Mouse (Mus musculus) limb, embryonic 15.5 days (tissue): Measurements from ENCODE around the gene Rbp7. TPM values are rescaled to one million over a fixed set of nuclear protein-coding genes. Genes with fewer than 3 reads are reported as not detected.
"Not testable (repeated sequence)": the region's sequence is repeated elsewhere in the genome, so short reads cannot be mapped to it uniquely, and the experiment has no call there.

ENCODE experiments used
- ATAC-seq: fragments of 200-750 bp; cut with Nextera tagmentation; 2 replicates; pipeline ENCODE4 v1.8.0; 2017; ENCODE audit warnings: low read depth, moderate TSS enrichment; ENCODE audit not compliant: insufficient number of reproducible peaks, low FRiP score, low TSS enrichment
- H3K27ac ChIP-seq: fragments of 300-500 bp; sonication (generic); 2 replicates; pipeline ENCODE4 v1.5.1; 2015; ENCODE audit warnings: moderate library complexity, mild to moderate bottlenecking, inconsistent platforms
- H3K27me3 ChIP-seq: fragments of 300-500 bp; sonication (generic); 2 replicates; pipeline ENCODE4 v1.6.1; 2015; ENCODE audit warnings: inconsistent platforms
- H3K36me3 ChIP-seq: fragments of 300-500 bp; sonication (generic); 2 replicates; pipeline ENCODE4 v1.6.1; 2015; ENCODE audit warnings: inconsistent platforms
- H3K4me1 ChIP-seq: fragments of 300-500 bp; sonication (generic); 2 replicates; pipeline ENCODE4 v1.6.1; 2015; ENCODE audit warnings: inconsistent platforms
- H3K4me2 ChIP-seq: fragments of 300-500 bp; sonication (generic); 2 replicates; pipeline ENCODE4 v1.6.1; 2015; ENCODE audit warnings: mild to moderate bottlenecking, inconsistent platforms
- H3K4me3 ChIP-seq: fragments of 300-500 bp; sonication (generic); 2 replicates; pipeline ENCODE4 v1.5.1; 2015; ENCODE audit warnings: mild to moderate bottlenecking, inconsistent platforms
- H3K9ac ChIP-seq: fragments of 300-500 bp; sonication (generic); 2 replicates; pipeline ENCODE4 v1.6.1; 2015; ENCODE audit warnings: inconsistent platforms
- H3K9me3 ChIP-seq: fragments of 300-500 bp; sonication (generic); 2 replicates; pipeline ENCODE4 v1.6.1; 2016; ENCODE audit warnings: inconsistent platforms
- WGBS: fragments of 180-500 bp; shearing (Covaris S2); methylation state at CpG from one replicate; pipeline ENCODE4 v1.1.7; 2015; 5-methylcytosine and 5-hydroxymethylcytosine counted together
- polyA plus RNA-seq: library from polyadenylated mRNA; unstranded; fragments of >200 nt; fragmentation: Nextera tagmentation; extraction: Ambion mirVana; gene quantifications from 2 replicates; pipeline ENCODE4 v1.2.1, GENCODE M21; 2015

Gene Rbp7
- polyA plus RNA-seq, 1 experiment from 2014 or later, result 1.0 TPM

DNA sequence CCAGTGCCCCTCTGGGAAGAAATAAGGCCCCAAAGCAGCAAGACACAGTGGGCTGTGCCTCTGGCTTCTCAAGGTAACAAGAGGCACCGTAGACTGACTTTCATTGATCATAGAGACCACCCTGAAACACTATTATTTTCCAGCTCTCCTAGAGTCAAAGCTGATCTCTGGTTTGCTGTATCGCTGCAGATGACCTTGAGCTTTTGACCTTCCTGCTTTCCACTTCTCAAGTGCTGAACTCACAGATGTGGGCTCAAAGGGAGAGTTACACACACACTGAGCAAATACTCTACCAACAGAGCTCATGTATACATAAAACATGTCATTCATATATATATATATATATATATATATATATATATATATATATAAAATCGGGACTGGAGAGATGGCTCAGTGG, 4.1 kb downstream of the Rbp7 start:
- Histone ChIP-seq H3K36me3 (no peaks in the 10 kb centered on the region), H3K27ac (no peak overlapping the region), H3K27me3 (no peaks in the 10 kb centered on the region), H3K4me2 (no peak overlapping the region), H3K4me1 (peaks cover 7% of the 10 kb centered on the region; the same call in 1 of the 2 replicates), H3K9ac (no peak overlapping the region), H3K4me3 (no peak overlapping the region), H3K9me3 (no peaks in the 10 kb centered on the region)
- no peak for ATAC-seq
- WGBS, result 81% methylated on average over 3 of the region's 3 CpGs

DNA sequence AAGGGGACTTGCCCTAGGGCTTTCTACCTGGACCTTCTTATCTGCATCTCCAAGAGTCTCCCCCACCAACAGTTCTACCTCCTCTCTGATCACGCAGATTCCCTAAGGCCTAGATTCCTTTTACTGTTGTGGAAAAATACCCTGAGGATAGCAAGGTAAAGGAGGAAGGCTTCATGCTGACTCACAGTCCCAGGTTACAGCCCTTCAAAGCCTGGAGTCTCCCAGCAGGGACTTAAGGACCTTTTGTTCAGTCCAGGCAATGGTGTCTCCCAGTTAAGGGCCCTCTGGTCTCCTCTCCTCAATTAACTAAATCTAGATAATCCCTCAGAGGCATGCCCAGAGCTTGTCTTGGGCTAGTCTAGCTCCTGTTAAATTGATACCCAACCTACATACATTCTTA, 8.5 kb downstream of the Rbp7 start:
- ATAC-seq, result no peak
- Histone ChIP-seq H3K27ac (peak overlapping the region; percentile 95), H3K9ac (no peak overlapping the region), H3K36me3 (no peaks in the 10 kb centered on the region), H3K4me2 (peak overlapping the region; percentile 65), H3K9me3 (no peaks in the 10 kb centered on the region), H3K27me3 (no peaks in the 10 kb centered on the region), H3K4me3 (no peak overlapping the region), H3K4me1 (peaks cover 19% of the 10 kb centered on the region; the same call in 1 of the 2 replicates)
- WGBS, result 58% methylated on average over 1 of the region's 1 CpGs

DNA sequence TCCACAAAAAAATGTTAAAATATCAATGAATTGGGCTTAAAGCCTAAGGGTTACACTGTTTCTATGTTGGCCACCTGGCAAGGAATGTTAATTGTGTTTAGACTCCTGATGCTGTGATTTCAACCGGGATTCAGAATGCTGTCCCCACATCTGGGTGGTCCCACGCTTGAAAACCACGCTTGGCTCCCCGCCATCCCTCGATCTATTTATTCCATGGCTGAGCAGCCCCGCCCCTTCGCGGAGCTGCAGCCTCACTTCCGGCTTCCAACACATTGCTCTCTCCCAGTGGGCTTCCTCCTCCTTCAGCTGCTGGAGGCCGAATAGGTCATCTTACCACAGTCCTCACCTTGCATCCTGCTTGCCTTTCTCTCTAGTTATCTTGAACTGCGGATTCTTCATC, 8.9 kb downstream of the Rbp7 start:
- Histone ChIP-seq H3K4me3 (peak overlapping the region; percentile 37; the same call in 1 of the 2 replicates), H3K4me1 (peaks cover 22% of the 10 kb centered on the region; the same call in 1 of the 2 replicates), H3K27me3 (no peaks in the 10 kb centered on the region), H3K9me3 (no peaks in the 10 kb centered on the region), H3K4me2 (peak overlapping the region; percentile 65), H3K27ac (peak overlapping the region; percentile 95), H3K9ac (no peak overlapping the region), H3K36me3 (no peaks in the 10 kb centered on the region)
- 5% methylated on average over 11 of the region's 11 CpGs for WGBS
- ATAC-seq, result no peak

DNA sequence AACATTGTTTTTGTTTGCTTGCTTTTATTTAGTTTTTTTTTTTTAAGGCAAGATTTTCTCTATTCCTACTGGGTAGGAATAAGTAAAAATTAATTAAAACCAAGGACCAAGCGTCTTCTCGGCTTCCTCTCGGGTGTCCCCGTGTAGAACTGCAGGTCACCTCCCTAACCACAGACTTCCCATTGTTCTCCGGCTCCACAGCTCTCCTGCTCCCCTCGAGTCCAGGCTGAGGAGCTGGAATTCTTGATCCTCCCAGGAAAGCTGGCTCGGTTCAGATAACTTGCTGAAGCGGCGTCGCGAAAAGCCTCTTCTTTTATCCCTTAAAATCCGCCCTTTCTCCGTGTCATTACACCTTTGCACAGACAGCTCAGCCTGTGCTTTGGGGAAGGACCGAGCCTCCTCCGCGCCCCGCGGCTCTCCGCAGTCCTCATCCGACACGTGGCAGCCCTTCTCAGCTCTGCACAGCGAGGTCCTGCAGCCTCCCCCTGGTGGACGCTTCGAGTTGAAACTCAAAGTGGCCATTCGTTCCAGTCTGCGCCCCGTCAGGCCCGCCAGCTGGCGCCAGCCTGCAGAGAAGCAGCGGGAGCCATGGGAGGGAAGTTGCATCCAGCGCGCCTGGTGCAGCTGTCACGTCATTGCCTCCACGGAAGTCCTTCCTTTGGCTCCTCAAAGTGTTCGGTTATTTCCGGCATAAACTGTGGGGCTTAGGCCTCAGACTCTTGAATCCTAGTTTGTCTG, 9.6 kb downstream of the Rbp7 start:
- no peaks in the 10 kb centered on the region for H3K9me3 ChIP-seq
- H3K4me3 ChIP-seq, result peak overlapping the region; percentile 37
- WGBS, result under 1% methylated on average over 36 of the region's 36 CpGs
- H3K27me3 ChIP-seq, result no peaks in the 10 kb centered on the region
- peak overlapping the region; percentile 65 for H3K4me2 ChIP-seq
- H3K36me3 ChIP-seq, result no peaks in the 10 kb centered on the region
- H3K4me1 ChIP-seq, result peaks cover 27% of the 10 kb centered on the region; the same call in 1 of the 2 replicates
- peak; percentile 93 for ATAC-seq
- H3K9ac ChIP-seq, result peak overlapping the region; percentile 47
- peak overlapping the region; percentile 95 for H3K27ac ChIP-seq

DNA sequence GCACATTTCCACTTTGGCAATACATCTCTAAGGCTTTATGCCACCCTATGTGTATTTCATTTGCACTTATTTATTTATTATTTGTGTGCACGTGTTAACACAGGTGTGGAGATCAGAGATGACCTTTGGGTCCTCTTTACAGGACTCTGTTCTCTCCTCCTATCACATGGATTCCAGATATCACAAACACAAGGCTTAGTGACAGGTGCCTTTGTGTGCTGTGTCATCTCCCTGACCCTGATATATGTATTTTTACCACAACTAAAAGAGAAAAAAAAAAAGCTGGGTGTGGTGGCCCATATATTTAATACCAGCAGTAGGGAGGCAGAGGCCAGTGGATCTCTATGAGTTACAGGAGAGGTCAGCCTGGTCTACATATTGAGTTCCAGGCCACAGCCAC, 10.3 kb downstream of the Rbp7 start:
- no peak for ATAC-seq
- Histone ChIP-seq H3K4me2 (no peak overlapping the region), H3K27me3 (no peaks in the 10 kb centered on the region), H3K27ac (peak overlapping the region; percentile 95; the same call in 1 of the 2 replicates), H3K9me3 (no peaks in the 10 kb centered on the region), H3K4me3 (no peak overlapping the region), H3K36me3 (no peaks in the 10 kb centered on the region), H3K9ac (no peak overlapping the region), H3K4me1 (peaks cover 27% of the 10 kb centered on the region; the same call in 1 of the 2 replicates)
- WGBS, result 66% methylated on average over 1 of the region's 1 CpGs

DNA sequence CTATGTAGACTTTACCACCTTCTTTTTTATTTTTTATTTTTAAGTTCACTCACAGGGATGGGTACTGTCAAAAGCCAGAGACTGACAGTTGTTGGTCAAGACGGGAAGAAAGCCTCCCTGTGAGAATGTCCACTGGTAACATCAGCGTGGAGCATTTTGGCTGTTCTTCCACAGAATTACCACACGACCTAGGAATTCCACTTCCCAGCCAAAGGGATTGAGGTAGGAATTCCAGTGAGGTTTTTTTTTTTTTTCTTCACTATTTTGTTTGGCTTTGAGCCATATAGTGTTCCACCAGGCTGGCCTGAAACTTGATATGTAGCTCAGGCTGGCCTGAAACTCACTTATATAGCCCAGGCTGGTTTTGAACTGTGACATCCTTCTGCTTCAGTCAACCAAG, 12.3 kb downstream of the Rbp7 start:
- Histone ChIP-seq H3K27me3 (no peaks in the 10 kb centered on the region), H3K4me2 (no peak overlapping the region), H3K9me3 (no peaks in the 10 kb centered on the region), H3K4me1 (peaks cover 27% of the 10 kb centered on the region; the same call in 1 of the 2 replicates), H3K9ac (no peak overlapping the region), H3K27ac (peak overlapping the region; percentile 28), H3K36me3 (no peaks in the 10 kb centered on the region), H3K4me3 (no peak overlapping the region)
- WGBS, result 26% methylated on average over 3 of the region's 3 CpGs
- ATAC-seq, result no peak

DNA sequence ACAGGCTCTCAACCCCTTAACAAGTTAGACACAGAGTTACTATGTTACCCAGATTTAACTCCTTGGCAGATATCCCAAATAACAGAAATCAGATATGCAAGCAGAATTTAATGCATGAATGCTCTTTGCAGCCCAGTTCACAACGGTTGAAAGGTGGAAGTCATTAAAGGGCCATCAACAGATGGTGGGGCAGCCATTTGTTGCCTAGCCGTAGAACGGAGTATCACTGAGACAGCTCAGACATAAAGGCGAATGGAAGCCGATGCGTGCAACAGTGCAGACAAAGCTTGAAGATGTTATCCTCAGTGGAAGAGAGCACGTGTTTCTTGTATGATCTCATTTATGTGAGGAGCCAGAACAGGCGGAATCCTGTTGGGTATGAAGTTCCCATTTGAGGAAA, 14.2 kb downstream of the Rbp7 start:
- no peak overlapping the region for H3K4me3 ChIP-seq
- WGBS, result 45% methylated on average over 8 of the region's 8 CpGs

DNA sequence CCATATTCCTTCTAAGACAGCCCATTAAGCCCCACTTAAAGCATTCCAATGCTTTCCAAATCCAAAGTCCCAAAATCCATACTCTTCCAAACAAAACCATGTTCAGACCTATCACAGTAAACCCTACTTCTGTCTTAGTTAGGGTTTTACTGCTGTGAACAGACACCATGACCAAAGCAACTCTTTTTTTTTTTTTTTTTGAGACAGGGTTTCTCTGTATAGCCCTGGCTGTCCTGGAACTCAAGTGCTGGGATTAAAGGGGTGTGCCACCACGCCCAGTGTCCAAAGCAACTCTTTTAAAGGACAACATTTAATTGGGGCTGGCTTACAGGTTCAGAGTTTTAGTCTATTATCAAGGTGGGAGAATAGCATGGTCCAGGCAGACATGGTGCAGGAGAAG, 22.9 kb downstream of the Rbp7 start:
- not testable (repeated sequence) for H3K36me3 ChIP-seq, ATAC-seq, H3K27ac ChIP-seq, H3K9ac ChIP-seq, H3K4me2 ChIP-seq, H3K27me3 ChIP-seq, H3K9me3 ChIP-seq, H3K4me3 ChIP-seq, H3K4me1 ChIP-seq
- 79% methylated on average over 1 of the region's 1 CpGs for WGBS

More for the DNA sequence above, 14.2 kb downstream of the Rbp7 start:
- Histone ChIP-seq H3K36me3 (no peaks in the 10 kb centered on the region), H3K4me2 (no peak overlapping the region), H3K27ac (no peak overlapping the region), H3K9me3 (no peaks in the 10 kb centered on the region), H3K27me3 (no peaks in the 10 kb centered on the region), H3K4me1 (peaks cover 19% of the 10 kb centered on the region; the same call in 1 of the 2 replicates), H3K9ac (no peak overlapping the region)
- 0 out of 2 replicates have a peak, but pooled peaks have one; percentile 32 for ATAC-seq

DNA sequence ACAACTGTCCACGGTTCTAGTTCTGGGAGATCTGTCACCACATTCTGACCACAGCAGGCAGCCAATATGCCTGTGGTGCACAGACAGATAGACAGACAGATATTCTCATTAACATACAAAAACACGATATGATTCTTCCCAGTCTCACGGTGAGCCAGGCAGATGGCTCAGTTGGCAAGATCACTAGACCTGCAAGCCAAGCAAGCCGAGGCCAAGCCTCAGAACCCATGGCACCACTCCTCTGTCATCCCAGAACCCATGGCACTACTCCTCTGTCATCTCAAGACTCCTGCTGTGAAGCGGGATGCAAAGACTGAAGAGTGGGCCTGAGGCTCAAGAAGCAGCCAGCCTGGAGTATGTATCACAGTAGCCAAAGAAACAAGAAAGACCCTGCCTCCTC, 25.2 kb downstream of the Rbp7 start:
- WGBS, result 81% methylated on average over 5 of the region's 5 CpGs
- no peaks in the 10 kb centered on the region for H3K9me3 ChIP-seq
- no peak overlapping the region for H3K9ac ChIP-seq
- no peak overlapping the region for H3K4me2 ChIP-seq
- H3K4me3 ChIP-seq, result no peak overlapping the region
- no peaks in the 10 kb centered on the region for H3K36me3 ChIP-seq
- 0 out of 2 replicates have a peak, but pooled peaks cover 3% of the 10 kb centered on the region for H3K4me1 ChIP-seq
- no peak overlapping the region for H3K27ac ChIP-seq
- ATAC-seq, result no peak
- H3K27me3 ChIP-seq, result no peaks in the 10 kb centered on the region

DNA sequence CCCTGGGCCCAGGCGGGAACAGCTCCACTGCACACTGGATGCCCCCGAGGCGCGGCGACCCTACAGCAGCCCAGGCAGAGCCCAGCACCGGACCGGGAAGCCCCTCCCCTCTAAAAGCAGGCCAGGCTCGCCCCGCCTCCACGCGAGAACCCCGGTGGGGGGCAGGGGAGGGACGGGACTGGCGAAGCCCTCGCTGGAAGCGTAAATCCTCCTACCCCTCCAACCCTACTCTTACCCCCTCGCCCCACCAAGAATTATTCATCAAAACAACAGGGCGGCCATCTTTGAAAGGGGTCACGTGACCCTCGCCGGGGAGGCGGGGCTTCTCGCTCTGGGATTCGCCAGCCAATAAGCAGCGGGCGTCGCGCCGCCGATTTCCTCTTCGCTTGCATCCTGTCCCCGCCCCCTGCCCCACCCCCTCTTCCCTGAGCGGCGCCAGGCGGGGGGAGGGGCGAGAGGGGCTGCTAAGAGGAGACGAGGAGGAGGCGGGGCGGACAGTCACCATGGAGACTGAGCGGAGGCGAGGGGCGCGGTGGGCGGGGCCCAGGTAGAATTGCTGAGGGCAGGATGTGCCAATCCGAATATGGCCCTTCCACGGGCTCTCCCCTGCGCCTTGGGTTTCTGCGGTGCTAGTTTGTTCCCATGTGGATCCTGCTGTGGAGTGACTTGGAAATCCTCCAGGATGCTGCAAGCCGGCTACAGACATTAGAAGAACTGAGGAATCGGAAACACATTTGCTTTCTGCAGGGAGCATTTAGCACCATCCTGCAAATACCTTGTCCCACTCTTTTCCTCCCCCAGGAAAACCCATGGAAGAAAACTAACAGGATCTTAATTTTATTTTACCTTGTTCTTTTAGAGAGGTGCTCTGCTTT, 28.2 kb downstream of the Rbp7 start, which contains the start of gene Ube4b:
Gene Ube4b, minus strand, starts transcription at position 425 of the 875 bp plus-strand sequence.
- no peaks in the 10 kb centered on the region for H3K36me3 ChIP-seq
- ATAC-seq, result peak; percentile 94
- peak within 1 kb of the TSS; percentile 88 for H3K9ac ChIP-seq
- peak within 1 kb of the TSS; percentile 98 for H3K27ac ChIP-seq
- peak within 1 kb of the TSS; percentile 72 for H3K4me3 ChIP-seq
- under 1% methylated on average over 47 of the region's 50 CpGs for WGBS
- peaks cover 10% of the 10 kb centered on the region; the same call in 1 of the 2 replicates for H3K4me1 ChIP-seq
- H3K27me3 ChIP-seq, result no peaks in the 10 kb centered on the region
- H3K9me3 ChIP-seq, result no peaks in the 10 kb centered on the region
- H3K4me2 ChIP-seq, result peak within 1 kb of the TSS; percentile 63

DNA sequence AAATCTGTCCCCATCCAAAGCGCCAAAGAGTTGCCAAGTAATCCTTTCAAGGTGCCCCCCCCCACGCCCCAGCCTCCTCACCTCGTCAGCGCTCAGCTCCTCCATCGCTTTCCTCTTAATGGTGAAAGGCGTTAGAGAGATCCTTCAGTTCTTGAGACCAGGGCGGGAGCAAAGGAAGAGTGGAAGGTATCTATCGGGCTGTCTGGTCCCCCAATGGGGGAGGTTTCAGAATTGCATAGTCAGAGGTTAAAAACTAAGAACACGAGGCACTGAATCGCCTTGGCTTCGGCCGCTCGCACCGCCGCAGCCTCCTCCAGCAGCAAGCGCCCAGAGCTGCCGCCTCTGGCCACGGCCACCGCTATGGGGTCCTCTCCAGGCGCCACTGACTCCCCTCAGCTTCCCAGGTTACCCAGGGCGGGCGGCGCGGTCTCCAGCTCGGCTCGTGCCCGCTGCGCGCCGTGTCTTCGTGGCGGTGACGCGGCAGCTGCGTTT, 28.9 kb downstream of the Rbp7 start:
- Histone ChIP-seq H3K27ac (peak overlapping the region; percentile 98), H3K9me3 (no peaks in the 10 kb centered on the region), H3K27me3 (no peaks in the 10 kb centered on the region), H3K4me1 (peaks cover 10% of the 10 kb centered on the region; the same call in 1 of the 2 replicates), H3K4me3 (peak overlapping the region; percentile 72), H3K4me2 (peak overlapping the region; percentile 63), H3K9ac (peak overlapping the region; percentile 88), H3K36me3 (no peaks in the 10 kb centered on the region)
- 0% methylated on average over 35 of the region's 35 CpGs for WGBS
- peak; percentile 69 for ATAC-seq
